ENCODE assay signal across 12 mouse cellular contexts in genomic region chr12:118296236-118296635, GRCm38 (mm10). TPM values are rescaled to one million over a fixed set of nuclear protein-coding genes. Genes with fewer than 3 reads are reported as not detected.
DNase-seq lines count a peak whose midpoint lies in the region; ATAC-seq and TF ChIP-seq lines count a peak whose summit lies in the region.
"Had no signal": no experiment of that assay in that cellular context is flagged by ENCODE, and none has a peak within 500 bp of the region (broad histone marks: within the 10 kb centered on the region; RNA-seq: fewer than 3 reads in every experiment).

No protein-coding gene starts in this region.

- H3K9me3 ChIP-seq in erythroblast, embryonic 14.5 days (ENCODE audit: control insufficient read depth, low read length): no peaks in the 10 kb centered on the region
- no peaks in the 10 kb centered on the region for H3K9me3 ChIP-seq in neural tube, embryonic 13.5 days
- H3K9me3 ChIP-seq in liver, embryonic 15.5 days (replicated peaks): no peaks in the 10 kb centered on the region
- H3K9me3 ChIP-seq: forebrain, embryonic 13.5 days had no signal

- no peak overlapping the region for H3K9ac ChIP-seq in neural tube, embryonic 13.5 days
- H3K9ac ChIP-seq in liver, embryonic 15.5 days: peak overlapping the region; percentile 2; the same call in 1 of the 2 replicates
- H3K9ac ChIP-seq: forebrain, embryonic 13.5 days; lung, embryonic 14.5 days had no signal

- H3K4me2 ChIP-seq in neural tube, embryonic 13.5 days: peak overlapping the region; percentile 51
- H3K4me2 ChIP-seq in liver, embryonic 15.5 days: peak overlapping the region; percentile 61

- TF ChIP-seq CTCF in cerebellum, adult 2 months (IDR thresholded peaks at IDR 0.05; ENCODE audit: borderline replicate concordance, insufficient read depth, low read depth, low read length): no peak

- H3K36me3 ChIP-seq in erythroblast, embryonic 14.5 days (ENCODE audit: control insufficient read depth): peaks cover 62% of the 10 kb centered on the region
- H3K36me3 ChIP-seq in neural tube, embryonic 13.5 days: peaks cover 6% of the 10 kb centered on the region; the same call in 1 of the 2 replicates
- peaks cover 14% of the 10 kb centered on the region; the same call in 1 of the 2 replicates for H3K36me3 ChIP-seq in liver, embryonic 15.5 days (replicated peaks)

- no peak overlapping the region for H3K27ac ChIP-seq in neural tube, embryonic 13.5 days (replicated peaks)
- H3K27ac ChIP-seq in liver, embryonic 15.5 days (replicated peaks): no peak overlapping the region
- H3K27ac ChIP-seq in cerebellum, adult 2 months (ENCODE audit: insufficient read depth, low read length): no peak overlapping the region
- H3K27ac ChIP-seq: forebrain, embryonic 13.5 days had no signal

- DNase-seq in neural tube, embryonic 10.5 days (ENCODE audit: extremely low spot score, low spot score): no peak
- DNase-seq in natural killer cell, adult 2 months (ENCODE audit: low spot score in 2 of 2): no peak
- no peak for DNase-seq in testis, postnatal 10 days (ENCODE audit: low spot score)
- no peak for DNase-seq in cerebellum, adult 2 months
- DNase-seq: embryo, embryonic 11 days; heart, postnatal 4 days; lung, embryonic 14.5 days had no signal

- WGBS in neural tube, embryonic 13.5 days: 97% methylated on average over 2 of the region's 2 CpGs
- 37% methylated on average over 2 of the region's 2 CpGs for WGBS in liver, embryonic 15.5 days (ENCODE audit: insufficient replicate concordance)
- WGBS in cerebellum, adult 2 months: 95% methylated on average over 2 of the region's 2 CpGs

- ATAC-seq in erythroblast, adult 5-6 weeks (replicated peaks; ENCODE audit: low FRiP score, poor library complexity, severe bottlenecking): no peak
- no peak for ATAC-seq in neural tube, embryonic 13.5 days (ENCODE audit: low read depth)
- ATAC-seq in liver, embryonic 15.5 days (ENCODE audit: insufficient read depth): no peak
- ATAC-seq: forebrain, embryonic 13.5 days had no signal

- H3K4me3 ChIP-seq in erythroblast, embryonic 14.5 days (replicated peaks): peak overlapping the region; percentile 90
- no peak overlapping the region for H3K4me3 ChIP-seq in neural tube, embryonic 13.5 days
- H3K4me3 ChIP-seq in liver, embryonic 15.5 days (replicated peaks): peak overlapping the region; percentile 42; the same call in 1 of the 2 replicates
- H3K4me3 ChIP-seq in cerebellum, adult 2 months (replicated peaks; ENCODE audit: insufficient read depth, low read depth, low read length): no peak overlapping the region

- no peaks in the 10 kb centered on the region for H3K27me3 ChIP-seq in erythroblast, embryonic 14.5 days (ENCODE audit: control insufficient read depth)
- H3K27me3 ChIP-seq in neural tube, embryonic 13.5 days: no peaks in the 10 kb centered on the region
- H3K27me3 ChIP-seq in liver, embryonic 15.5 days: no peaks in the 10 kb centered on the region
- H3K27me3 ChIP-seq in cerebellum, adult 2 months (ENCODE audit: control insufficient read depth, insufficient read depth, low read length): no peaks in the 10 kb centered on the region
- H3K27me3 ChIP-seq: forebrain, embryonic 13.5 days had no signal

- H3K4me1 ChIP-seq in erythroblast, embryonic 14.5 days (ENCODE audit: control insufficient read depth): peaks cover 47% of the 10 kb centered on the region
- H3K4me1 ChIP-seq in neural tube, embryonic 13.5 days (replicated peaks): peaks cover 40% of the 10 kb centered on the region
- peaks cover 29% of the 10 kb centered on the region for H3K4me1 ChIP-seq in liver, embryonic 15.5 days (replicated peaks)
- peaks cover 3% of the 10 kb centered on the region; the same call in 1 of the 2 replicates for H3K4me1 ChIP-seq in cerebellum, adult 2 months (ENCODE audit: control insufficient read depth, insufficient read depth, low read length)

- no peak for TF ChIP-seq POLR2A in cerebellum, adult 2 months (IDR thresholded peaks at IDR 0.05; ENCODE audit: borderline replicate concordance, insufficient read depth, low read length)

RNA-seq across cellular contexts. Expression of gene Sp4, which starts 5.0 kb away (rescaled TPM):
- 1.2 and 1.4 TPM in 2 replicates for polyA plus RNA-seq in erythroblast, embryonic 14.5 days (2012)
- 17.7 and 23.8 TPM in 2 replicates for total RNA-seq in erythroblast, adult 5-6 weeks (2015; ENCODE audit: low replicate concordance)
- 22.0 and 23.4 TPM in 2 replicates for total RNA-seq in erythroblast, adult 5-6 weeks (2017; ENCODE audit: low replicate concordance)
- polyA plus RNA-seq in neural tube, embryonic 13.5 days (2015; fragmentation: Nextera tagmentation; extraction: Ambion mirVana): 16.7 and 17.9 TPM in 2 replicates
- 5.3 and 5.5 TPM in 2 replicates for polyA plus RNA-seq in liver, embryonic 15.5 days (2015; fragmentation: Nextera tagmentation; extraction: Ambion mirVana)
- polyA plus RNA-seq in cerebellum, adult 2 months (2012; rRNA removed): 13.3 and 16.3 TPM in 2 replicates

Comparison
In these comparisons a context has a peak if more than half of its experiments do, and no peak if none do; other contexts are left out.
1. H3K4me3 ChIP-seq: peak in erythroblast, embryonic 14.5 days (single experiment) and liver, embryonic 15.5 days (single experiment); none in neural tube, embryonic 13.5 days (single experiment) and cerebellum, adult 2 months (single experiment).